Mouse (Mus musculus): ENCODE measurements around the gene Ppp1r21.
A peak's percentile ranks its signal among the peaks of the same experiment; 100 is the strongest.

Ppp1r21 gene

DNA sequence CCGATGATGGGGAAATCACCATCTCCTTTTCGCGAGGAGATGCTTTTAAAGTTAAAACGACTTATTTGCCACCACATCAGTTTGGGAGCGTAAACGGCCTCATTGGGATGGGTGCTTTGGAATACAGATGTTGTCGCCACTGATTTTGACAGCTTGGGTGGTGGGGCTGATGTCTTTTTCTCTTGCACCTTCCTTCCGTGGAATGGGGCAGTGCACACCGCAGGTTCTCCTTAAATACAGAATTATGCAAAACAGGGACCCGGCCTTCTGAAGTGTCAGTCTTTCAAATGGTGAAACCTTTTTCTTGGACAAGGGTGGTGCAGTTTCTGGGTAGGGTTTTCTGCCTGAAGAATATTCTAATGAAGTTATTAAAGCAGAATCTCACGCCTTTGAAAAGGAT, 749 bp downstream of the Ppp1r21 start:
- peak in 1 of 2 experiments; percentile 21 for DNase-seq

DNA sequence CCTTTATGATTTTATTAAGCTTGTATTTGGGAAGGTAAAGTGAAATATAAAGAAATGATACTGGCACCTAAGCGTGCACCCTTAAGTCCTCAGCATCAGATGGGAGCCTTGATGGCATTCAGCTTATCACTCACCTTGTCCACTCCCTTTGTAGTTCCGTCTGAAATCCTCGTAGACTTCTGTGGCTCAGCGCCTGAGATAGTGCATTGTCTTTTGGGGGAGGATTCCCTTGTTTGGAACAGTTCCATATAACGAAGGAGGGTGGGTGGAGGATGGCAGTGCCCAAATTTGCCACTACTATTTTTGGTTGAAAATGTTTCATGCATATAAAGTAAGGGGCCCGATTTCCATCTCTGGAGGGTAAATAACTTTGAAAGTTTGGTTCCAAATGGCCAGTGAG, 1.3 kb downstream of the Ppp1r21 start:
- no peak for DNase-seq

DNA sequence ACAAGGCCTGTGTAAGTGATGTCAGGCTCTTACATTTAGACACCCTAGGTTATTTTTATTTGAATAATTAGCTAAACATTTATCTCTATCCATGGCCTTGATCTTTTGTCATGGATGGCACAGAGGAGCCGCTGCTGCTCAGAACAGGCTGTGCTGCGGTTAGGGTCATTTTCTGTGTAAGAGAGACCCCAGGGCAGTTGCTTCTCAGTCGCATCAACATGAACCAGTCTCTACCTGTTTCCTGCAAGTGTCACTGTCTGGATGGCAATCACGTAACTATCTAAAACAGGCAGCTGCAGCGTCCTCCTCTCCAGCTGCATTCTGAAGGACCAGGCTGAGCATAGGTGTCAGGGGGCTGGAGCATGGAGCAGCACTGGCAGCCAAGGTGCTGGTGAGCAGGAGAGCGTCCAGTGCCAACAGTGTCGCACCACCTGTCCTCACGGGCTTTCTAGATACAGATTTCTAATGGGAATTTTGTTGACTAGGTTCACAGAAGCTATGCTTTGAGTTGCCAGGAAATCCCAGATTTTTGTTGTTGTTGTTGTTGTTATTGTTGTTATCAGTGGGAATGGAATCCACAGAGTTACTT, 8.0 kb downstream of the Ppp1r21 start:
- peak; percentile 60 to 74 for DNase-seq

DNA sequence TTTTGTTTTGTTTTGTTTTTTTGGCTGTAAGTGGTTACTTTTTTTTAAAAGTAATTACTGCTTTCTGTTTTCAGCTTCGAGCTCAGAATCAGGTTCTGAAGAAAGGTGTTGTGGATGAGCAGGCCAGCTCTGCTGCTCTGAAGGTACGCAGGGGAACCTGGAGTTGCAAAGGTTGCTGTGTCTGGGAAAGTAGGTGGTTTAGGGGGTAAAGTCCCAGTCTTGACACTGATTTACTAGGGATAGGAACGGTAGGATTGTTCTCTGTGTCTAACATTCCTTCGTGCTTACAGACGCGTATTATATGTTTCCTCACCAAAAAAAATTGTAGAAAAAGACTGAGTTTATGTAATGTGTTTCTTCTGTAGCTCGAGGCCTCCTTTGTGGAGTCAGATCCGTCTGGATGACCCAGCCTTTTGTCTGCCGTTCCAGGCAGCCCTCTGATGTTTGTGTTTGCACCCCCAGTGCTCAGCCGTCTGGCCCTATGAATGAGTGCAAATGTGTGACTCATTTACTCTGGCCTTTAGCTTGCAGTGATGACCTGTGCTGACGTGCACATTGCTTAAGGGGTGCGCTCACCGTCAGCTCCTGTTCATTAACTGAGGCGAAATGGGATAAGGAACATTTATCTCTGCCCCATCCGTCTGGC, 13.0 kb downstream of the Ppp1r21 start:
- DNase-seq: peak; percentile 31 to 60

DNA sequence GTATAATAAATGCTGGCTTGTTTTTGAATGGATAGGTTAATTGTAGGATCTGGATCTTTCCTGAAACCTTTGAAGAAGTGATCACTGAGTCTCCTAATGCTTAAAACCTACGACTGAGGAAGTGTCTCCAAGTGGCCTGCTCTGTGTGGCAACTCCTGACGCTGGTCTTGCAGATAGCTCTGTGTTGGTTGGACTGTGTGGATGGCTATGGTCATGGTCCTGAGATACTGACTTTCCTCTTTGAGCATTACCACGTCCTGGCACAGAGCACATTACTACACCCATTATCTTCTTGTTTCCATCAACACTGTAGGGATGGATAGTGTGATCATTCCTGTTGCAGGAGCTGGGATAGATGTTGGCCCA, 13.5 kb downstream of the Ppp1r21 start:
- no peak for DNase-seq

DNA sequence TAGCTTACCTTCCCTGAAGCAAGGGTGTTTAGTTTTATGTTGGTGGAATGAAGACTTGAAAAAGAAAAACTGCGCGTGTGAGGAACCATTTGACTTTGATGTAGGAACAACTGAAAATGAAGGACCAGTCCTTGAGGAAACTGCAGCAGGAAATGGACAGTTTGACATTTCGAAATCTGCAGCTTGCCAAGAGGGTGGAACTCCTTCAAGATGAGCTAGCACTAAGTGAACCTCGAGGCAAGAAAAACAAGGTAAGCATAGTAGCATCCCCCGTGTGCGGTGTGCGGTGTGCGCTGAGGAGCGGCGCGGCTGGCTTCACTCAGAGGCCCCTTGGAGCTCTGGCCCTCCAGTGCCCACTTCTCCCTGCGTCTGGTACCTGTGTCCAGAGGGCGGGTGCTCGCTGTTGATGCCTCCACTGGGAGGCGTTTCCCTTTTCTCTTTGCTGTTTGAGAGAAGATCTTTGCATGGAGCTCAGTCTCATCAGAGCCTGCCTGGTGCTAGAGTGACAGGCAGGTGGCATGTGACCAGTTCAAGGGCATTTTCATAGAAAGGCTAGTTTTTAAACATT, 15.4 kb downstream of the Ppp1r21 start:
- DNase-seq: no peak

DNA sequence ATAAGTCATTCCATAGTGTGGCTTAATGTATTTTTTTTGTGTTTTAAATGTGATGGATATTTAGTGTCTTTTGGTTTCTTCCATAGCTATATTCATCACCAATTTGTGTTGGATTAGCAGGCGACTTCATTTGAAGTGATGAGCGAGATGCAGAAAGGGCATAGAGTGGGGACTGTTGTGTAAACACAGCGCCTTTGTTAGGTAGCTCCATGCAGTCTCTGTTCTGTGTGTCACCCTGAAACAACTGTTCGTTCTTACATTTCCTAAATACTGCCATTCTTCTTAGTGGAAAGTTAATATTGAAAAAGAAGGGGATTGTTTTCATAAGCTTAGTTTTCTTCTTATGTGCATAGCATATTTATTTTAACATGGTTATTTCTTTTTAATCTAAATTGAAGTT, 16.8 kb downstream of the Ppp1r21 start:
- DNase-seq: no peak

DNA sequence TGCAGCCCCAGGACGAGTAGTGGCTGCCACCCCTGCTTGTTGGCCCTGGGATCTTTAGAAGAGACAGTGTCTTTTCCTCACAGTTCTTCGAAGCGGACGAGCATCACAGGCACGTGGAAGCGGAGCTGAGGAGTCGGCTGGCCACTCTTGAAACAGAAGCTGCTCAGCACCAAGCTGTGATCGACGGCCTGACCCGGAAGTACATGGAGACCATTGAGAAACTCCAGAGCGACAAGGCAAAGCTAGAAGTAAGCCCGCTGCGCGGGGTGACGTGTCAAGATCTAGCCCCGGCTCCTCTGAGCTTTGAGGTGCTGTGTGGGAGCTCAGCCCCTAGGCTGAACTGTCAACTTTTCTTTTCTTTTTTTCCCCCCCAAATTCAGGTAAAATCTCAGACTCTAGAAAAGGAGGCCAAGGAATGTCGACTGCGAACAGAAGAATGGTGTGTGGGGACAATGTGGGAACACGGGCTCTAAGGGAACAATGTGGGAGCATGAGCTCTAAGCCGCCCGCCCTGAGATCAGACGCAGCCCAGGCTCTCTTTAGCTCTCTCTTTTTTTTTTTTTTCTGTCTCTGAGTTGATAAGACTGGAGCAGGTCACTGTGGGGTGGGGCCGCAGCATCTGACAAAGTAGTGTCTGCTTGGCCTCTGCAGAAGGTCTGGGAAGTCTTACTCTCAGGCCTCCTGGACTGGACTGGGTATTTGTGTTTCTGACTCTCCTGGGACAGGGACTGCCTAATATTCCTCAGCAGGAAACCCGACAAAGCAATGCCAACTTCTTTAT, 19.7 kb downstream of the Ppp1r21 start:
- no peak for DNase-seq

DNA sequence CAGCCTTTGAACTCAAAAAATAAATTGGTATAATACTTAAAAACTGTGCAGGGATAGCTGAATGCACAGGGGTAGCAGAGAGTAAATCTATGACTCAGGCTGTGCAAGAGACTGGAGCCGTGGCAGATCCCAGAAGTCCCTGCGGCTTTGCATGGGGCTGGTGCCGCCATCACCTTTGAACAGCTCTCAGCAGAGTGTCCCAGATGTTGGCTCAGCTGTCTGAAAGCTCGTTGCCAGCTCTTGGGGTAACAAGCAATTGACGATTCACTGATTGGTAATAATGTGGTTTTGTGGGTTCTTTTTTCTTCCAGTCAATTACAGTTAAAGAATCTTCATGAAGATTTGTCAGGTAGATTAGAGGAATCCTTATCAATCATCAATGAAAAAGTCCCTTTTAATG, 20.4 kb downstream of the Ppp1r21 start:
- no peak for DNase-seq

DNA sequence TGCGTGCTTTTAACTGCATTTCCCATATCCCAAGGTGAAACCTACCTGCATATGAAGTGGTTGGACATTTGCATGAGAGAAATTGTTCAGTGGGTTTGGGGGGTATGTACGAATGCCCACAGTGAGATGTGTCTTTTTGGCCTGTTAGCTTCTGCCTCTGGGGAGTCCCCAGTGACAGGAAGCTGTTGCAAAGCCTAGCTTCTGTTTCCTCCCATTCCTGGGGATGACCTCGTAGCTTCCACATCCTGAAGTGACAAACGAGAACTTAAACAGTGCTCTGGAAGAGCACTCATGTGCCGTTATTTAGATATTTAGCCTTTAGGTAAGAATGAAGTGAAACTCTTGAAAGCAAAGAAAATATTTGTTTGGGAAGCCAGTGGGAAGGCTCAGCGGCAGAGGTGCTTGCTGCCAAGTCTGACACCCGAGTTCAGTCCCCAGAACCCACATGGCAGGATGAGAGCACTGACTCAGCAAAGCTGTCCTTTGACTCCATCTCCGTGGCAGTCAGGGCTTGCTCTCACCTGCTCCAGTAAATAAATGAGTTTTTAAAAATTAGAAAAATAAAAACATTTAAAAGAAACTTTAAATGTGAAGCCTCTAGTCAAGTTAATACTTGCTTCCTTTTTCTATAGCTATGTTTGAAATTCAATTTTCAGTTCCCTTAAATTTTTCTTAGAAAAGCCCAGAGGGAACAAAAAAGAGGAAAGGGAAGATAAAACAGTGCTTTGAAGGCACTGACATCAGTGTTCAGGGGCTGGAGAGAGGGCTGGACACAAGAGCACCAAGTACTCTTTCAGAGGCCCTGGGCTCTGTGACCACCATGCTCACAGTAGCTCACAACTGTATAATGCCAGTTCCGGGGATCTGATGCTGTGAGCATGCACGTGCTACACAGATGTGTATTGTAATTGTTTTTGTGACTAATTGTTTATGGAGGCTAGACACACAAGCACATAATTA, 21.3 kb downstream of the Ppp1r21 start:
- DNase-seq: no peak

DNA sequence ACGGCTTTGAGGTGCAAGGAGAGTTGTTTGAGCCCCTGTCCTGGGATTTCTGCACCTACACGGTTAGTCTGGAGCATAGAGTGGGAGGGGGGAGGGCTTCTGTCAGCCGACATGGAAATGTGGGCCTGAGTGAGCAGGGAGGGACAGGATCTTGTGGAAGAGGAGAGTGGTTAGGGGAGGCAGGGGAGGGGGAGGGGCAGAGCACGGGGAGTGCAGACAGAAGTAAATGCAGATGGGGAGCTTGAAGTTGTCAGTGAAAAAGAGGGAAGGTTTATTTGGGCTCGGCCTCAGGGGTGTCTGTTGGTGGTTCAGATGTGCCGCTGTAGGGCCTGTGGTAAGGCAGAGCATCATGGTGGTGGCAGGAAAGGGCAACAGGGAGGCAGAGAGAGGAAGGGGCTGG, 22.6 kb downstream of the Ppp1r21 start:
- no peak for DNase-seq

DNA sequence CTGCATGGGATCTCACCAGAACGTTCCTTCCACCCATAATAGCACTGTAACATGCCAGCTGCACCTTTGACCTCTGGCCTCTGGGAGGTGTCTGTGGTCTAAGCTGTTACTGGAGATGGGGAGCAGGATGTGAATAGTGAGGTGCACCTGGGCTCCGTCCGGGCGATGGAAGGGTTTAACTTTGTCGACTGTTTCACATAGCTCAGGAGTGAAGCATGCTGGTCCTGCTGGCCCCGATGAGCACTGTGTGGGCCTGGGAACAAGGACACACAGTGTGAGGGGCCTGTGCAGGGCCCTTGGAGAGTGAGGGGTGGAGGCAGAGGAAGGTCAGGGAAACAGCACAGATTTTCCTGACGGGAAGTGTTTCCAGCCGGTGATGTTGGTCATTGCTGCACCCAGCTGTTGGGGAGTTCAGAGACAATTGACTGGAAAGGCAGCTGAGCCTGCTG, 23.1 kb downstream of the Ppp1r21 start:
- no peak for DNase-seq

DNA sequence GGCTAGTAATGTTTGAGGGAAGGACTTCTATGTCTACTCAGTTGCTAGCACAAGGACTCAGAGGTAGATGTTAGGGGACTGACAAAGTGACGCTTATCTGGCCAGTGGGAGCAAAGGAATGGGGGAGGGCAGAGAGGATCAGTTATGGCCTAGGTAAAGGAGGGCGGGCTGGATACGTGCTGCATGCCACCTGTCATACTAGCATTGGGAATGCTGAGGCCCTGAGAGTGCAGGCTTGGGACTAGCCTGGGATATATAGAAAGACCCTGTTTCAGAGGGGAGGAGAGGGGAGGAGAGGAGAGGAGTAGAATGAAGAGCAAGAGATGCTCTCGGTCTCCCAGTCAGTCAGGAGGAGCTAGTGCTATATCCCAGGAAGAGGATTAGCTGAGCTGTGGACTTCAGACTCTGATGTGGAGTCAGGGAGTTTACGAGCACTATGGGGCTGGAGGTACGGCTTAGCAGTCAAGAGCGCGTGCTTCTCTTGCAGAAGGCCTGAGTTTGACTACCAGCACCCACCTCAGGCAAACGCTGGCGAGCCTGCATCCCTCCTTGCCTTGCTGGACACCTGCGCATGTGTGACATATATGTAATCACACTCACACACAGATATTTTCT, 23.7 kb downstream of the Ppp1r21 start:
- DNase-seq: no peak

DNA sequence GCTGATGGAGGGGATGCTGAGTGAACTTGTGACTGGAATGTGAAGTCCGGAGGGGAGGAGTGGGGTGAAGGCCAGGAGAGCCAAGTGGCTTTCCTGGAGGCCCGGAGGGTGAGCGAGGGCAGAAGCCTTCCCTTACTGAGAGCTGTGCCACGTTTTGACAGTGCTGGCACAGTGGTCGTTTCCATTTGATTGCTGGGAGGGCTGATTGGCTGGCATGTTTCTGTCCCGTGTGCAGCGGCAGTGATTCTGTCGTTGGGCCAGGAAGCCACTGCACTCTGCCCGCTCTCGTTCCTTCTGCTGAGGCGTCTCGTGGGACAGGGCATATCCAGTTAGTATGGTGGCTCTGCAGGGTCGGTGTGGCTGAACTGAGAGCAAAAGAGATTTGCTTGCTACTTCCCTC, 26.3 kb downstream of the Ppp1r21 start:
- no peak for DNase-seq

DNA sequence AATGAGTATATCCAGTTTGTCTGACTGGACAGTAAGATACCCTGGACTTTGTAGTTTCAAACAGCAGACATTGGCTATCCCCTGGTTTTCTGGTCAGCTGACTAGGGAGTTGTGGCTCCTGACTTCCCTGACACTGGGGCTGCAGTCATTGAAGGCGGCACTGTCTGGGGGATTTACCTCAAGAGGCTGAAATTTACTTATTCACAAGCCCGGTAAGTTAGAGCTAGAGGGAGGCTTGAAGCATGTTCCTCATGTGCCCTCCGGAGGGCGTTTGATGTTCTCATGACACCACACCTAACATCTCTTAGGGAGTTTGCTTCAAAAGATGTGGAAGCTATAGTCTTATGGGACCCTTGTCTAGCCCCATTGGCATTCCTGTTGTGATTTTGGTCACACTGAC, 26.8 kb downstream of the Ppp1r21 start:
- no peak for DNase-seq

DNA sequence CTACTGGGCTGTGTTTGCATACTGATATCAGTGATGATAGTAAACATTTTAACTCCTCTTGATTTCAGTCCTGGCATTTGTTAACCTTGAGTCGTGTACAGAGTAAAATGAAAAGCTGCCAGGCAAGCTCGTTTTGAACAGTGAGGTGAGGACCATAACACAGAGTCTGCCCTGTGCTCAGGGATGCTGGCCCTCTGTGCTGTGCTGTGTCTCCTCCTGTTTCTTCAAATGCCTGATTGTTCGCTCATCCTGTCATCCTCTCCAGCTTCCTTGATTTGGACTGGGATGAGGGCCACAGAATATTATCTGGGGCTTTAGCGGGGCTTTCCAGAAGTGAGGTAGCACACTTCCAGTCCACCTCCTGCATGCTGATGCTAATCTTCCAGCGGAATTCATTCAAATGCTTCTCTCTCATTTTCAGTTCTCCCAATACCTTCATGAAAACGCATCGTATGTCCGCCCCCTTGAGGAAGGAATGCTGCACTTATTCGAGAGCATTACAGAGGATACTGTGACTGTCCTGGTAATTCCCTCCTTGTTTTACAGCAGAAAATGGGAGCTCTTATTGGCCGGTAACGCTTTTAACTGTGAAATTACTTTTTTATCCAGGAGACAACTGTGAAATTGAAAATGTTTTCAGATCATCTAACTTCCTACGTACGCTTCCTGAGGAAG, 28.4 kb downstream of the Ppp1r21 start:
- peak; percentile 75 to 89 for DNase-seq

DNA sequence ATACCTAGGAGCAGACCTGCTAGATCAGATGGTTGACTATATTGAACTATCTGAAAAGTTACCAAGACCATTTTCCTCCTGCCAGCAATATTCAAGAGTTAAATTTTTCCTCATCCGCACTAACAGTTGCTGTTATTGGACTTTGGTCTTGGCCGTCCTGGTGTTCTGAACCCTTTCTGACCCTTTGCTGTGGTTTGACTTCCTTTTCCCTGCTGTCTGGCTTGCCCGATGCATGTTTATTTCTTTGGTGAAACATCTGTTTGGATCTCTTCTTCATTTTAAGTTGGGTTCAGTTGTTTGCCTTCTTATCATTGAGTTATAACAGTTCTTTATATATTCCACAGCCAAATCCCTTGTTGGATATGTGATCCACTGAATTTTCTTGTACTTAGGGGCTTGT, 33.7 kb downstream of the Ppp1r21 start:
- no peak for DNase-seq

DNA sequence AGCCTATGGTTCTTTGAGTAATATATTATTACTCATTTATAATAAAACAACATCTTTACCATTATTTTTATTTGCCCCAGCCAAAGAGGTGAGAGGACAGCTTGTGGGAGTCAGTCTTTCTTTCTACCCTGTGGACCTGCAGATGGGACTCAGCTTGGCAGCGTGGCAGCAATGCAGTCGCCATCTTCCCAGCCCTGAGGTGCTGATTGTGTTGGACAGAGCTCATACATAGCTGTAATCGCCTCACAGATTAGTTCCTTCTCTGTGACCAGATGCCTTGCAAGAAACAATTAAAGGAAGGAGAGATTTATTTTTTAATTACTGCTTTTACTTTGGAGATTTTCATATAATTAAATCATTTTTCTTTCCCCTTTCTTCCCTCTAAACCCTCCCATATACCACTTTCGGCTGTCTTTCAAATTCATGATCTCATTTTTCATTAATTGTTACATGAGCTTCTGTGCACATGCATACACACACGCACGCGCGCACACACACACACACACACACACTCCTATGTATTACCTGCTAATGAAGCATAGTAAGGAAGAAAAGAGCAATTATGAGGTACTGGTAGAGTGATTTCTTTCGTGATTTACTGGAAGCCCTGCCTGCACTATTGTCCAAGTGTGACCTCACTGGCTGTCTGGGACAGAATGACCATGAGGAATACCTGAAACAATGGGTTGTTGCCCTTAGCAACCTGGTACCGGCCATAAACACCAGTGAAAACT, 40.1 kb downstream of the Ppp1r21 start:
- no peak for DNase-seq

DNA sequence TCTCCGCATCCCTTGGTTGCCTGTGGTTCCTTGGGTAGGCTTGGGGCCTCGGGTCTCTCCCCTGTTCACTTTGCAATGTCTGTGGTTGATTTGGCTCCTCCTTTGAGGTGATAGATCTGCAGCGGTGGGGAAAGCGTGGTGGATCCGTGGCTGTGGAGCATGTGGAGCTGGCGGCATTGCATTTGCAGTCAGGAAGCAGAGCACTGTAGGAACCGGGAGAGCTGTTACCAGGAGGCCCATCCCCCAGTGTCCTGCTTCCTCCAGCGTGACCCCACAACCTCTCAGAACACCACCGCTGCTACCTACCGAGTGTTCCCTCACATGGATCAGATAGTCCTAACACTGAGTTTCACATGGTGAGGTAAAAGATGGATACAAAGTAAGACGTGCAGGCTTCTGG, 40.9 kb downstream of the Ppp1r21 start:
- no peak for DNase-seq

DNA sequence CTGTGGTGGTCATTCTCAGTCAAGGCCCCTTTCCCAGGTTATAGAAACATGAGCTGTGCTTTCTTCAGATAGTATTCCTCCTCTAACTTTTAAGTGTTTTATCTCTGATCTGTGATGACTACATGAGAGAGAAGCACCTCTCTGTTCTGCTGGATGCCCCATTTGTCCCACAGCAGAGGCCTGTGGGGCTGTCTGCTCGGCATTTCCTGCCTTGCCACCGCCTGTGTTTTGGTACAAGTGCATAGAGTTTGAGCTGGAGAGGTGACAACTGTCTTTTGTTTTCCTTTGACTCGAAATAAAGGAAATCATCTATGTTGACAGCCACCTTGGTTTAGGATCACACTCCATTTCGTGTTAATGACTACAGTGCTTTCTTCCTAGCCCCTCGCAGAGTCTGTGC, 44.9 kb downstream of the Ppp1r21 start:
- no peak for DNase-seq

All from cerebellum, postnatal 25 days (tissue).